Mouse (Mus musculus): ENCODE measurements at regions not wholly inside any gene's neighbourhood (a gene's known extent, or its start where the extent isn't known, plus 50 kb on each side); places are given as distances from the start of the nearest gene placed in this dataset.

GRCm38 (mm10) chr9:41469414-41469813, 307.9 kb upstream of the Ubash3b start:
- no peak for ATAC-seq (ENCODE audit: low FRiP score, low read depth)
- H3K27ac ChIP-seq, result peak overlapping the region; percentile 84; the same call in 1 of the 2 replicates
- no peaks in the 10 kb centered on the region for H3K27me3 ChIP-seq
- no peaks in the 10 kb centered on the region for H3K9me3 ChIP-seq
- no peaks in the 10 kb centered on the region for H3K36me3 ChIP-seq
- H3K9ac ChIP-seq, result no peak overlapping the region
- H3K4me1 ChIP-seq, result peaks cover 33% of the 10 kb centered on the region
- WGBS, result 68% methylated on average over 5 of the region's 5 CpGs
- H3K4me3 ChIP-seq, result no peak overlapping the region
- H3K4me2 ChIP-seq (replicated peaks), result peak overlapping the region; percentile 27; the same call in 1 of the 2 replicates

- Histone ChIP-seq H3K27me3 (no peaks in the 10 kb centered on the region), H3K27ac (peak overlapping the region; percentile 39; the same call in 1 of the 2 replicates), H3K4me2 (replicated peaks) (no peak overlapping the region), H3K4me1 (peaks cover 15% of the 10 kb centered on the region), H3K36me3 (no peaks in the 10 kb centered on the region), H3K4me3 (no peak overlapping the region), H3K9ac (no peak overlapping the region), H3K9me3 (no peaks in the 10 kb centered on the region)
- WGBS, result 70% methylated on average over 8 of the region's 8 CpGs
- ATAC-seq (ENCODE audit: low FRiP score, low read depth), result no peak
These were observed 302.7 kb upstream of the Ubash3b start for GRCm38 (mm10) chr9:41464057-41464685.

- Histone ChIP-seq H3K4me3 (no peak overlapping the region), H3K9ac (no peak overlapping the region), H3K4me1 (peaks cover 12% of the 10 kb centered on the region), H3K9me3 (no peaks in the 10 kb centered on the region), H3K27me3 (no peaks in the 10 kb centered on the region), H3K4me2 (replicated peaks) (no peak overlapping the region), H3K27ac (peak overlapping the region; percentile 64; the same call in 1 of the 2 replicates), H3K36me3 (no peaks in the 10 kb centered on the region)
- ATAC-seq (ENCODE audit: low FRiP score, low read depth), result peak; percentile 85
- WGBS, result 15% methylated on average over 11 of the region's 11 CpGs
These were observed 300.2 kb upstream of the Ubash3b start for GRCm38 (mm10) chr9:41461742-41462141.

GRCm38 (mm10) chr9:41460709-41461108, 299.2 kb upstream of the Ubash3b start:
- ATAC-seq (ENCODE audit: low FRiP score, low read depth), result no peak
- H3K4me3 ChIP-seq, result no peak overlapping the region
- no peak overlapping the region for H3K4me2 ChIP-seq (replicated peaks)

GRCm38 (mm10) chr9:41457003-41457402, 295.5 kb upstream of the Ubash3b start:
- Histone ChIP-seq H3K27ac (no peak overlapping the region), H3K4me2 (replicated peaks) (no peak overlapping the region), H3K4me1 (peaks cover 11% of the 10 kb centered on the region), H3K9ac (no peak overlapping the region), H3K9me3 (no peaks in the 10 kb centered on the region), H3K36me3 (no peaks in the 10 kb centered on the region), H3K4me3 (no peak overlapping the region), H3K27me3 (no peaks in the 10 kb centered on the region)
- 61% methylated on average over 3 of the region's 3 CpGs for WGBS
- no peak for ATAC-seq (ENCODE audit: low FRiP score, low read depth)

More at GRCm38 (mm10) chr9:41460709-41461108, 299.2 kb upstream of the Ubash3b start:
- peaks cover 12% of the 10 kb centered on the region for H3K4me1 ChIP-seq
- no peaks in the 10 kb centered on the region for H3K27me3 ChIP-seq
- 80% methylated on average over 6 of the region's 6 CpGs for WGBS
- H3K36me3 ChIP-seq, result no peaks in the 10 kb centered on the region
- no peak overlapping the region for H3K9ac ChIP-seq
- H3K9me3 ChIP-seq, result no peaks in the 10 kb centered on the region
- no peak overlapping the region for H3K27ac ChIP-seq

- Histone ChIP-seq H3K36me3 (no peaks in the 10 kb centered on the region), H3K4me1 (peaks cover 40% of the 10 kb centered on the region), H3K4me3 (no peak overlapping the region), H3K27me3 (no peaks in the 10 kb centered on the region), H3K27ac (no peak overlapping the region), H3K9me3 (no peaks in the 10 kb centered on the region), H3K9ac (no peak overlapping the region), H3K4me2 (replicated peaks) (no peak overlapping the region)
- 74% methylated on average over 3 of the region's 3 CpGs for WGBS
- ATAC-seq (ENCODE audit: low FRiP score, low read depth), result no peak
These were observed 290.2 kb upstream of the Ubash3b start for GRCm38 (mm10) chr9:41451738-41452137.

GRCm38 (mm10) chr9:41449233-41449632, 287.7 kb upstream of the Ubash3b start:
- Histone ChIP-seq H3K4me1 (peaks cover 46% of the 10 kb centered on the region), H3K27me3 (no peaks in the 10 kb centered on the region), H3K27ac (no peak overlapping the region), H3K36me3 (no peaks in the 10 kb centered on the region), H3K4me2 (replicated peaks) (no peak overlapping the region), H3K4me3 (no peak overlapping the region), H3K9ac (no peak overlapping the region), H3K9me3 (no peaks in the 10 kb centered on the region)
- no peak for ATAC-seq (ENCODE audit: low FRiP score, low read depth)
- 20% methylated on average over 4 of the region's 4 CpGs for WGBS

- Histone ChIP-seq H3K4me3 (no peak overlapping the region), H3K4me1 (peaks cover 46% of the 10 kb centered on the region), H3K9me3 (no peaks in the 10 kb centered on the region), H3K27me3 (no peaks in the 10 kb centered on the region), H3K27ac (peak overlapping the region; percentile 45; the same call in 1 of the 2 replicates), H3K4me2 (replicated peaks) (0 out of 2 replicates have a peak overlapping the region, but pooled peaks have one; percentile 47), H3K36me3 (no peaks in the 10 kb centered on the region), H3K9ac (no peak overlapping the region)
- ATAC-seq (ENCODE audit: low FRiP score, low read depth), result no peak
- 65% methylated on average over 8 of the region's 8 CpGs for WGBS
These were observed 286.4 kb upstream of the Ubash3b start for GRCm38 (mm10) chr9:41447902-41448301.

- Histone ChIP-seq H3K27ac (peak overlapping the region; percentile 90), H3K9me3 (no peaks in the 10 kb centered on the region), H3K4me1 (peaks cover 46% of the 10 kb centered on the region), H3K4me3 (no peak overlapping the region), H3K9ac (peak overlapping the region; percentile 45; the same call in 1 of the 2 replicates), H3K36me3 (no peaks in the 10 kb centered on the region), H3K4me2 (replicated peaks) (peak overlapping the region; percentile 47), H3K27me3 (no peaks in the 10 kb centered on the region)
- peak; percentile 74; the same call in 1 of the 2 replicates for ATAC-seq (ENCODE audit: low FRiP score, low read depth)
- WGBS, result 17% methylated on average over 12 of the region's 12 CpGs
These were observed 285.8 kb upstream of the Ubash3b start for GRCm38 (mm10) chr9:41447211-41447875.

GRCm38 (mm10) chr9:41446431-41447203, 285.1 kb upstream of the Ubash3b start:
- 49% methylated on average over 9 of the region's 9 CpGs for WGBS
- H3K9me3 ChIP-seq, result no peaks in the 10 kb centered on the region

GRCm38 (mm10) chr9:41442418-41442817, 280.9 kb upstream of the Ubash3b start:
- peaks cover 14% of the 10 kb centered on the region for H3K4me1 ChIP-seq
- peaks cover 7% of the 10 kb centered on the region for H3K9me3 ChIP-seq
- no peaks in the 10 kb centered on the region for H3K27me3 ChIP-seq
- no peak for ATAC-seq (ENCODE audit: low FRiP score, low read depth)
- H3K36me3 ChIP-seq, result no peaks in the 10 kb centered on the region
- H3K9ac ChIP-seq, result no peak overlapping the region
- no peak overlapping the region for H3K4me3 ChIP-seq
- H3K27ac ChIP-seq, result no peak overlapping the region
- H3K4me2 ChIP-seq (replicated peaks), result no peak overlapping the region
- WGBS, result 92% methylated on average over 3 of the region's 3 CpGs

More at GRCm38 (mm10) chr9:41446431-41447203, 285.1 kb upstream of the Ubash3b start:
- Histone ChIP-seq H3K4me3 (no peak overlapping the region), H3K4me2 (replicated peaks) (peak overlapping the region; percentile 47), H3K9ac (peak overlapping the region; percentile 45; the same call in 1 of the 2 replicates), H3K4me1 (peaks cover 39% of the 10 kb centered on the region), H3K36me3 (no peaks in the 10 kb centered on the region), H3K27ac (peak overlapping the region; percentile 90), H3K27me3 (no peaks in the 10 kb centered on the region)
- no peak for ATAC-seq (ENCODE audit: low FRiP score, low read depth)

GRCm38 (mm10) chr9:41439979-41440378, 278.5 kb upstream of the Ubash3b start:
- H3K27ac ChIP-seq, result no peak overlapping the region
- WGBS, result 81% methylated on average over 4 of the region's 4 CpGs

More at GRCm38 (mm10) chr9:41439979-41440378, 278.5 kb upstream of the Ubash3b start:
- ATAC-seq (ENCODE audit: low FRiP score, low read depth), result no peak
- no peak overlapping the region for H3K9ac ChIP-seq
- H3K27me3 ChIP-seq, result no peaks in the 10 kb centered on the region
- H3K36me3 ChIP-seq, result no peaks in the 10 kb centered on the region
- H3K9me3 ChIP-seq, result peaks cover 11% of the 10 kb centered on the region
- no peak overlapping the region for H3K4me3 ChIP-seq
- no peaks in the 10 kb centered on the region for H3K4me1 ChIP-seq
- H3K4me2 ChIP-seq (replicated peaks), result no peak overlapping the region
